Mouse (Mus musculus) spleen, adult 2 months (tissue): ENCODE measurements around the gene Bet1l.

Experiments used
- CTCF ChIP-seq: fragments of 200-500 bp; IDR thresholded peaks from 2 replicates; pipeline ENCODE4 v1.5.1; 2011; ENCODE audit warnings: mild to moderate bottlenecking, inconsistent platforms; ENCODE audit not compliant: insufficient read depth, insufficient read length, insufficient replicate concordance; ENCODE audit errors: extremely low read depth
- POLR2A ChIP-seq: fragments of 200-500 bp; IDR thresholded peaks from 2 replicates; pipeline ENCODE4 v1.6.1; 2011; ENCODE audit warnings: low read depth, low read length, inconsistent platforms

DNA sequence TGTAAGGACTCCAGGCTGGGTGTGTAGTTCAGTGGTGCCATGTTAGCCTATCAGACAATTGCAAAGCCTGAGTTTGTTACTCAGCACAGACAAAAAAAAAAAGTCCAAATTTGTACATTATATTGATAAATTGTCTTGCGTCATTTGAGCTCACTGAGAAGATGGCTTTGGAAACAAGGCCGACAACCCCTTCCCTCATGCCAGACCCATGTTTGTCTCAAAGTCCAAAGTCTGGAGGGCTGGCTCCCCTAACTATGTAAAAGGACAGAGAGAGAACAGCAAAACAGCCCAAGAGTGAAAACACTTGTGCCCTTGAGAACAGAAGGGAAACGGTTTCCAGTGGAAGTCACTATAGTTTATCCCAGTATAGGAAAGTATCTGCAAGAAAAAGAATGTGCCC, 23.0 kb upstream of the Bet1l start:
- TF ChIP-seq POLR2A: no peak
- TF ChIP-seq CTCF: no peak
